Mouse (Mus musculus): Measurements from ENCODE around the gene Arhgap22. TPM values are rescaled to one million over a fixed set of nuclear protein-coding genes. Genes with fewer than 3 reads are reported as not detected.

Arhgap22 gene
- polyA plus RNA-seq, 1 experiment: 10.8 TPM

DNA sequence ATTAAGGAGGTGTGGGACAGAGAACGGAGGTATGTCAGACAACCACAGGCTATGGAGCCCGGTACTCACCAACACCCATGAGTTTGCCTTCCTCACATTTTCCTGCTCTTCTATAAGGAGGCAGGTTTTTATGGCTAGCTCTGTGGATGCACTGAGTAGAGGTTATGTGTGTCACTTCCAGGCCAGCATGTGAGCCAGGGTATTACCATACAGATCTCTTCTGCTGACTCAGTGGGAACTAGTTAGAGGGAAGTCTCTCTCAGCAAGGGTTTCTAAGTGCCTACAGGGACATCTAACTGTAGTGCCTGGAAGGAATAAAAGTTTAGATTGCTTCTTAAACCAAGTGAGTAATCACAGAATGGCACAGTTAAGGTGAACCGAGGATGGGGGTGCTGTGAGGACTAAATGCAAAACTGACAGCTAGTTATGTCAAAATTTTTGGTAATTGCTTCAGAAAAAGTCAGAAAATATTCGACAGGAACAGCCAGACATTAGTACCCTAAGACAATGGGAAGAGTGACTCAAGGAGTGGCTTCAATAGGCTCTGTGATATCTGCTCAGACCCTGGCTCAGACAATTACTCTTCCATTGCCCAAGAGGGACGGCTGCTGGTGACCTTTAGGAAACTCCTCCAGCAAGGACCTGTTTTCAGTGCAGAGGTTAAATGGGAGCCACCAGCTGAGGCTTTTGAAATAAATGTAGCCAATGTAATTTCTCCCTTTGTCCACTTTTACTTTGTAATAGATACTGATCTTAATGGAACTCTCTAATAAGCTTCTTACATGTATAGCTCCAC, 184.4 kb downstream of the Arhgap22 start:
- Histone ChIP-seq H3K9me3 (replicated peaks; ENCODE audit: control insufficient read depth, insufficient read depth, low read length, poor library complexity, severe bottlenecking) (no peaks in the 10 kb centered on the region), H3K27ac (ENCODE audit: insufficient read depth, low read length) (no peak overlapping the region)

DNA sequence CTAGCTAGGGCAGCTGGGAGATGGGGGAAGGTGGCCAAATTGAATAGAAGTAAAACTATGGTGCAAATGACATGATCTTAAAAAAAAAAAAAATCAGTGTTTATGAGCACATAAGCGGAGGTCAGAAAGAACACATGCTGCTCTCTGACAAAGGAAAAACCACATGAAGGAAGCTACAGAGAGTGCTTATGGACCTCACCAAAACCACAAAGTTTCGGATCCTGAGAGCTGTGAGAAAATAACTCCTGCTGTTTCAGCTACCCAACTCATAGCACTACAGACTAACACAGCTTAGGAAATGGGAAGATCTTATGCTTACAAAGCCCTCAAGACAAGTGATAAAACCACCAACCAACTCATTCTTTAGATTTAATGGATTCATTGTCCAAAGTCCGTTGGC, 186.2 kb downstream of the Arhgap22 start:
- H3K36me3 ChIP-seq (ENCODE audit: control insufficient read depth, insufficient read depth, low read length, poor library complexity, severe bottlenecking): no peaks in the 10 kb centered on the region
- no peak for TF ChIP-seq EP300 (IDR thresholded peaks at IDR 0.05; ENCODE audit: insufficient read depth, low read depth, low read length)
- TF ChIP-seq POLR2A (IDR thresholded peaks at IDR 0.05; ENCODE audit: insufficient read depth, low read length): no peak
- no peak for TF ChIP-seq CTCF (IDR thresholded peaks at IDR 0.05; ENCODE audit: low read depth, low read length)
- no peak overlapping the region for H3K4me3 ChIP-seq (ENCODE audit: low read depth, low read length)
- no peaks in the 10 kb centered on the region for H3K9me3 ChIP-seq (replicated peaks; ENCODE audit: control insufficient read depth, insufficient read depth, low read length, poor library complexity, severe bottlenecking)
- no peaks in the 10 kb centered on the region for H3K27me3 ChIP-seq (ENCODE audit: control insufficient read depth, insufficient read depth, low read length, poor library complexity, severe bottlenecking)
- no peak overlapping the region for H3K9ac ChIP-seq (ENCODE audit: low read depth, poor library complexity, severe bottlenecking)
- no peak overlapping the region for H3K27ac ChIP-seq (ENCODE audit: insufficient read depth, low read length)
- H3K4me1 ChIP-seq (ENCODE audit: control insufficient read depth, insufficient read depth, low read length): no peaks in the 10 kb centered on the region

More for the DNA sequence above, 184.4 kb downstream of the Arhgap22 start:
- Histone ChIP-seq H3K36me3 (ENCODE audit: control insufficient read depth, insufficient read depth, low read length, poor library complexity, severe bottlenecking) (no peaks in the 10 kb centered on the region), H3K27me3 (ENCODE audit: control insufficient read depth, insufficient read depth, low read length, poor library complexity, severe bottlenecking) (no peaks in the 10 kb centered on the region), H3K4me1 (ENCODE audit: control insufficient read depth, insufficient read depth, low read length) (no peaks in the 10 kb centered on the region), H3K4me3 (ENCODE audit: low read depth, low read length) (no peak overlapping the region), H3K9ac (ENCODE audit: low read depth, poor library complexity, severe bottlenecking) (no peak overlapping the region)
- TF ChIP-seq POLR2A (IDR thresholded peaks at IDR 0.05; ENCODE audit: insufficient read depth, low read length) (no peak), CTCF (IDR thresholded peaks at IDR 0.05; ENCODE audit: low read depth, low read length) (no peak), EP300 (IDR thresholded peaks at IDR 0.05; ENCODE audit: insufficient read depth, low read depth, low read length) (no peak)

DNA sequence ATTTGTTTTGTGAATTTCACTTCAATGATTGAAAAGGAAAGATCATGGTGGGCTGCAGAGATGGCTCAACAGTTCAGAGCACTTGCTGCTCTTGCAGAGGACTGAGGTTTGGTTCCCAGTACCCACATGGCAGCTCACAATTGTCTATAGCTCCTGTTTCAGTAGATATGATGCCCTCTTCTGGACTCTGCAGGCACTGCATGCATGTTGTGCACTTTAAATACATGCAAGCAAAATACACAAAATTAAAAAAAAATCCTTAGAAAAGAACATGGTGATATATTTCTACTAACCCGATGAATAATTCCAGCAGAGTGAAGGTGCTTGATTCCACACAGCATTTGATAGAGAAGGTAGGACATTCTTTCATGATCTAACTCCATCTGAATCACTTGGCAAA, 188.5 kb downstream of the Arhgap22 start:
- no peaks in the 10 kb centered on the region for H3K27me3 ChIP-seq (ENCODE audit: control insufficient read depth, insufficient read depth, low read length, poor library complexity, severe bottlenecking)
- H3K9ac ChIP-seq (ENCODE audit: low read depth, poor library complexity, severe bottlenecking): no peak overlapping the region
- no peak overlapping the region for H3K27ac ChIP-seq (ENCODE audit: insufficient read depth, low read length)
- no peaks in the 10 kb centered on the region for H3K9me3 ChIP-seq (replicated peaks; ENCODE audit: control insufficient read depth, insufficient read depth, low read length, poor library complexity, severe bottlenecking)
- no peaks in the 10 kb centered on the region for H3K36me3 ChIP-seq (ENCODE audit: control insufficient read depth, insufficient read depth, low read length, poor library complexity, severe bottlenecking)
- H3K4me1 ChIP-seq (ENCODE audit: control insufficient read depth, insufficient read depth, low read length): no peaks in the 10 kb centered on the region
- no peak for TF ChIP-seq POLR2A (IDR thresholded peaks at IDR 0.05; ENCODE audit: insufficient read depth, low read length)
- TF ChIP-seq CTCF (IDR thresholded peaks at IDR 0.05; ENCODE audit: low read depth, low read length): peak; percentile 13
- no peak for TF ChIP-seq EP300 (IDR thresholded peaks at IDR 0.05; ENCODE audit: insufficient read depth, low read depth, low read length)
- no peak overlapping the region for H3K4me3 ChIP-seq (ENCODE audit: low read depth, low read length)

DNA sequence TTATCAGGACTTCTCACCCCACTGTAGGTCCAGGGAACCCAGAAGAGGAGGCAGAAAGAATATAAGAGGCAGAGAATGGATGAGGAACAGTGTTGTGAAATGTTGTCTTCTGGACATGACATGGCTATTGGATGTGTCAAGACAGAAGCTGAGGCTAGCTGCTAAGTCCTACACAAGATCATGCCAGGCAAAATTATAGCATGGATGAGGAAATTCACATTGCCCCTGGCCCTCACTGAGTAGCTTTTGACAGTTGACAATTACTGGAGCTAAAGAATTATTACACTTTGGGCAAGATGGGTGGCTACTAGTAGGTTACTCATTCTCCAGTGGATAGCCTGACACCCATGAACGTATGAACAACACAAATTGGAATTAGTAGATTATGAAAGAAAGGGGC, 201.9 kb downstream of the Arhgap22 start:
- H3K36me3 ChIP-seq (ENCODE audit: control insufficient read depth, insufficient read depth, low read length, poor library complexity, severe bottlenecking): no peaks in the 10 kb centered on the region
- no peak for TF ChIP-seq CTCF (IDR thresholded peaks at IDR 0.05; ENCODE audit: low read depth, low read length)
- H3K9ac ChIP-seq (ENCODE audit: low read depth, poor library complexity, severe bottlenecking): no peak overlapping the region
- no peak overlapping the region for H3K27ac ChIP-seq (ENCODE audit: insufficient read depth, low read length)
- no peaks in the 10 kb centered on the region for H3K27me3 ChIP-seq (ENCODE audit: control insufficient read depth, insufficient read depth, low read length, poor library complexity, severe bottlenecking)
- H3K4me1 ChIP-seq (ENCODE audit: control insufficient read depth, insufficient read depth, low read length): no peaks in the 10 kb centered on the region
- no peaks in the 10 kb centered on the region for H3K9me3 ChIP-seq (replicated peaks; ENCODE audit: control insufficient read depth, insufficient read depth, low read length, poor library complexity, severe bottlenecking)
- H3K4me3 ChIP-seq (ENCODE audit: low read depth, low read length): no peak overlapping the region

DNA sequence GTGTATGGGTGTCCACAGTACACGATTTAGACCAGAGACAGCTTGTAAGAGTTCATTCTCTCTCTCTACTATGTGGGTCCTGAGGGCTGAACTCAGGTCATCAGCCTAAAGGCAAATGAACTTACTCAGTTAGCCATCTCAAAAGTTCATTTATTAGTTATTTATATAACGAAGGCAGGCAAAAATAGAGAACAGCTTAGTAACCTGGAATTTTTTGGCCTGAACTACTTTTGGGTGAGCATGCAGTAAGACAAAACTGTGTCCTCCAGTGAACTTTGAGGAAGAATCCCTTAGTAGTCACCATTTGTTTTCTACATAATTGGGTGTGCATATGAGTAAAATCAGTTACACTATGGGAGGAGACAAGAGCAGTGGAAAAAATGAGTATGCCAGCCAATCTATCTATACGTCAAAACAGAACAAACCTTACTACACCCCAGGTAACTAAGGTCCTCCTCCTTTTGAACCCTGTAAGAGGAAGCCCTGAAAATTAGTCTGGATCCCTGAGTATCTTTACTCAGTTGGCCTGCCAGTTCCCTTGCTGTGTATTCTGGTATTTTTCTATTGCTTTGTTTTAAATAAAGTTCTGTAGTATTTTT, 204.6 kb downstream of the Arhgap22 start:
- no peaks in the 10 kb centered on the region for H3K4me1 ChIP-seq (ENCODE audit: control insufficient read depth, insufficient read depth, low read length)
- H3K9me3 ChIP-seq (replicated peaks; ENCODE audit: control insufficient read depth, insufficient read depth, low read length, poor library complexity, severe bottlenecking): no peaks in the 10 kb centered on the region
- H3K36me3 ChIP-seq (ENCODE audit: control insufficient read depth, insufficient read depth, low read length, poor library complexity, severe bottlenecking): no peaks in the 10 kb centered on the region
- TF ChIP-seq CTCF (IDR thresholded peaks at IDR 0.05; ENCODE audit: low read depth, low read length): no peak
- TF ChIP-seq EP300 (IDR thresholded peaks at IDR 0.05; ENCODE audit: insufficient read depth, low read depth, low read length): no peak
- no peak for TF ChIP-seq POLR2A (IDR thresholded peaks at IDR 0.05; ENCODE audit: insufficient read depth, low read length)
- H3K9ac ChIP-seq (ENCODE audit: low read depth, poor library complexity, severe bottlenecking): no peak overlapping the region
- H3K4me3 ChIP-seq (ENCODE audit: low read depth, low read length): no peak overlapping the region
- H3K27me3 ChIP-seq (ENCODE audit: control insufficient read depth, insufficient read depth, low read length, poor library complexity, severe bottlenecking): no peaks in the 10 kb centered on the region
- no peak overlapping the region for H3K27ac ChIP-seq (ENCODE audit: insufficient read depth, low read length)

Other genes starting within 250 kb of the Arhgap22 start
- gene Lrrc18, start 222.6 kb upstream of the Arhgap22 start, polyA plus RNA-seq (2011; ENCODE audit: insufficient read depth, insufficient read length, low read depth, missing spikeins): 0.38 and 0.67 TPM in 2 replicates
- not detected in 2 replicates for gene Wdfy4, start 28.5 kb upstream of the Arhgap22 start, polyA plus RNA-seq (2011; ENCODE audit: insufficient read depth, insufficient read length, low read depth, missing spikeins)
- 81.5 and 82.1 TPM in 2 replicates for gene Mapk8, start 233.1 kb downstream of the Arhgap22 start, polyA plus RNA-seq (2011; ENCODE audit: insufficient read depth, insufficient read length, low read depth, missing spikeins)

Measured in ES-Bruce4 (cell line).